Mouse (Mus musculus): Measurements from ENCODE around the gene Cbl.
A peak's percentile ranks its signal among the peaks of the same experiment; 100 is the strongest.

Cbl gene

DNA sequence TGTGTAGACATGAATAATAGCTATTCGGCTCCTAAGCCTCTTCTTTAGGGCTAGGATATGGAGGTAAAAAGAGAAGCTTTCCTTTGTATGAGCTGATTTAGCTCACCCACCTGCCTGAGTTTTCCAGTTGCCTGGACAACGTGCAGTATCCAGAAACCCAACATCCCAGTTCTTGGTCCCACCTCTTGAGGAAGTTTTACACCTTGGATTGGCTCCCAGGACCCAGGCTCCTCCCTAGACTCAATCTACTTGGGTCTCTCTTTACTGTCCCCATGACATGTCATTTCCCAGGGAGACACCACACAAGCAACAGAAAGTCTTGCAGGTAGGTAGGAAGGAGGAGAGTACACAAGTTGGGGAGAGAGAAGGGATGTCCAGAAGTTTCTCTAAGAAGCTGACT is 6.5 kb upstream of the Cbl start, which contains the start of gene Ccdc153:
TSS of gene Ccdc153 (plus strand) at position 278 of the 400 bp plus-strand sequence.
- no peak for DNase-seq (ENCODE audit: low spot score)

GRCm38 (mm10) chr9:44239447-44239846 is 5.6 kb upstream of the Cbl start:
- DNase-seq (ENCODE audit: low spot score) = peak; percentile 45

GRCm38 (mm10) chr9:44238501-44239190 is 4.8 kb upstream of the Cbl start:
- DNase-seq (ENCODE audit: low spot score) = peak; percentile 19

- DNase-seq (ENCODE audit: low spot score) = no peak
Observed at GRCm38 (mm10) chr9:44237128-44237527, 3.3 kb upstream of the Cbl start.

DNA sequence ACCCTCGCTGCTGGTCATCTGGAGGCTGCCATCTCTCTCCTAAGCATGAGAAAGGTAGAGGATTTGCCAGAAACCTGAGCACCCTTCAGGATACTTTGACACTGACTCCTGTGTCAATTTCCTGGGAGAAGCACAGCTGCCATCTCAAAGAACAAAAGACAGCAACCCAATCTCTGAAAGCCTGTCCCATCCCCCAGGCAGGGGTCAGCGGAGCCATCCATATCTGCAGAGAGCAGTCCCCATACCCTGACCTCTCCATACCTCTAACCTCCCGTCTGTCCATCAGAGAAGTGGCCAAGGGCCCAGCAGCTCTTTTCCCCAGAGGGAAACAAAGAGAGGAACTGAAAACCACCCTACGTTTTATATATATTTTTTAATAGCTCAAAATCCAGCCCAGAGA is 2.8 kb upstream of the Cbl start:
- no peak for DNase-seq (ENCODE audit: low spot score)

GRCm38 (mm10) chr9:44234479-44235427 is 904 bp upstream of the Cbl start:
- peak; percentile 72 for DNase-seq (ENCODE audit: low spot score)

GRCm38 (mm10) chr9:44233021-44233801 is 638 bp downstream of the Cbl start:
- peak; percentile 20 for DNase-seq (ENCODE audit: low spot score)

- DNase-seq (ENCODE audit: low spot score) = no peak
Observed at GRCm38 (mm10) chr9:44231609-44232008, 2.2 kb downstream of the Cbl start.

- DNase-seq (ENCODE audit: low spot score) = no peak
Observed at GRCm38 (mm10) chr9:44225993-44226392, 7.9 kb downstream of the Cbl start.

DNA sequence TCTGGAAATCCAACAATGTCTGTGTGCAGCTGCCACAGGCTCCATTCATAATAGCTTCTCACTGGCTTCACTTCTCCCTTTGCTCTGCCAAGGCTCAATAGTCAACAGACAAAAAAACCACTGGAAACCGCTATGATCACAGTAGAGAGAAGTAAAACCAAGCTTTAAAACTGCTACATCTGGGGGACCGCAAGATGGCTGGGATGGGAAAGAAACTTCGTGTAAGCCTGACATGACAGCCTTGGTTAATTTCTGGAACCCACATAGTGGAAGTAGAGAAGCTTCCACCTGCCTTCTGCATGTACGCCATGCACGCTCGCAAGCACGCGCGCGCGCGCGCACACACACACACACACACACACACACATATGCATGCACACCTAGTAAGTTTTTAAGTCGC is 20.3 kb downstream of the Cbl start:
- no peak for DNase-seq (ENCODE audit: low spot score)

- no peak for DNase-seq (ENCODE audit: low spot score)
Observed at GRCm38 (mm10) chr9:44212406-44212805, 21.4 kb downstream of the Cbl start.

- DNase-seq (ENCODE audit: low spot score) = no peak
Observed at GRCm38 (mm10) chr9:44209416-44209815, 24.4 kb downstream of the Cbl start.

DNA sequence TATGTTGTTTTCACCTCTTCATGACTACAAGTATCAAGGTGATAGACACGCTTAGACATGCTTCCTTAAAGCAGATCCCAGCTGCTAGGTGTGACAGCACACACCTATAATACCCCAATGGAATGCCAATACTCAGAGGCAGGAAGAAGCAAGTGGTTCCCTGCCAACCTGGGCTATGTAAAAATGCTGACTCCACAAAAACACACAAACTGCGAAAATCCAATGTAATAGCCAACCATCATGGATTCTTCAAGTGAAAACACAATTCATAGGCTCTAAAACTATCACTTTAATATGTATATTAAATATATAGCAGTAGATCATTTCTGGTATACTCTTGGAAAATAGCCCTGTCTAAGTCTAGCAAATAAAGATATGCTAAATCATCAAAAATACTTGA is 26.0 kb downstream of the Cbl start:
- DNase-seq (ENCODE audit: low spot score) = no peak

GRCm38 (mm10) chr9:44200458-44200857 is 33.4 kb downstream of the Cbl start:
- DNase-seq (ENCODE audit: low spot score) = no peak

DNA sequence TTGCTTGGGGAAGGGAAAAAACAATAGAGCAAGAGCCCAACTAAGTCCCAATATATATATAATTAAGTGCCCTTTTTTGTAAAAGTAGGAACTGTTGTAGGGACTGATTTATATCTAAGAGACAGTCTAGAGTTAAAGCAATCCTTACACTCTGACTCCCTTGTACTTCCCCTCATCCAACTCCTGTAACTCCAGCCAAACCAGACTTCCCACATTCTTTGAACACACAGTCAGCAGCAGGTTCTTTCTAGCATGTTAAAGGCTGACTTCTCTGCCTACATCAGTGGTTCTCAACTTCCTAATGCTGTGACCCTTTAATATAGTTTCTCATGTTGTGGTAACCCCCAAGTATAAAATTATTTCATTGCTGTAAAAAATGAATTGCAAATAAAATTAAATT is 34.3 kb downstream of the Cbl start:
- peak; percentile 59 for DNase-seq (ENCODE audit: low spot score)

DNA sequence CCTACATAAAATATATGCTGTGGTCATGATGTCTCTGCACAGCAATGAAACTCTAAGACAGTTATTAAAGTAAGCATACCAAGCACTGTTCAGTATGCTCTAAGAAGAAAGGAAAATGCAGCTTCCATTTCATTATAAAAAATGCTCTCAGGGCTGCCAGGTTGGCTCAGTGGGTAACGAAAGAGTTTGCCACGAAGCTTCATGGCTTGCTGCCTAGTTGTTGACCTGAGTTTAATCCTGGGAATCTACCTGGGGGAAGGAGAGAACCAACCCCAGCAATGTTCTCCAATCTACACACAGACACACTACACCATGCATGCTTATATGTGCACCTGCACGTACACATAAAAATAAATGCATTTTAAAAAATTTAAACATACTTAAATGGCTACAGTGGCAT is 34.7 kb downstream of the Cbl start:
- no peak for DNase-seq (ENCODE audit: low spot score)

DNA sequence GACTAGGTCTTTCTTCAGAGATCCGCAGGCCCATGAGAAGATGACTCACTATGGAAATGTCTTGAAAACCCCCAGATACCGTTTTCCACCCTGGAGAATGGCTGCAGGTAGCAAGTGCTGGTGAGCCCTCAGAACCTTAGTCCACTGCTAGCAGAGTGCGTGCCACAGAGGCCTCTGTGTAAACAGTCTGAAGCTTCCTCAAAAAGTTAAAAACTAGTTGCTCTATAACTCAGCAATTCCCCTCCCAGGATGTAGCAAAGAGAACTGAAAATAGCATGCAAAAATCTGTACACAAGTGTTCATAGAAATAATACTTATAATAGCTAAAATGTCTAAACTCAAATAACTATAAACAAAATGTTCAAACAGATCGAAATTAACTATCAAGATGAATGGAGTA is 37.5 kb downstream of the Cbl start:
- no peak for DNase-seq (ENCODE audit: low spot score)

- no peak for DNase-seq (ENCODE audit: low spot score)
Observed at GRCm38 (mm10) chr9:44194000-44194399, 39.8 kb downstream of the Cbl start.

GRCm38 (mm10) chr9:44192794-44193193 is 41.1 kb downstream of the Cbl start:
- no peak for DNase-seq (ENCODE audit: low spot score)

DNA sequence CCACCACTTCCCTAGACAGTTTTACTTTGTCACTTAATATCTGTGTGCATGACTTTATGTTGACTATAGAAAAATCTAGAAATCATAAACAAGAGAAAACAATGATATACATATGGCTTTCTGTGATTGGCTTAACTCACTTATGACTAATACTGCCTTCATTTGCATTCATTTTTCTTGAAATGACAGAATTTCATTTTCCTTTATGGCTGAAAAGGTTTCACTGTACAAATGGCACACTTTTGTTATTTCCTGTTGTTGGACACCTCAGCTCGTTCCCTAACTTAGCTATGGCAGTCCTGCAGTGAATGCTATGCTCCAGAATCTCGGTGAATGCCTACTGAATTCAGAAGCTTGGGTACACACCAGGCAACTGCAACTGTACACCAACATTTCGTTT is 41.5 kb downstream of the Cbl start:
- DNase-seq (ENCODE audit: low spot score) = no peak

- peak; percentile 55 for DNase-seq (ENCODE audit: low spot score)
Observed at GRCm38 (mm10) chr9:44191166-44191565, 42.7 kb downstream of the Cbl start.

GRCm38 (mm10) chr9:44188223-44188622 is 45.6 kb downstream of the Cbl start:
- no peak for DNase-seq (ENCODE audit: low spot score)
